Mouse (Mus musculus) lung, postnatal 36 days (tissue): ENCODE data around the gene Megf11.

Experiments used
- DNase-seq: peaks from one replicate; pipeline ENCODE4 v3.0.0; 2022; ENCODE audit warnings: mixed read lengths

The Megf11 gene

GRCm38 (mm10) chr9:64385511-64386465, at the start of gene Megf11:
Megf11 (plus strand) TSS chr9:64385626.
- DNase-seq = peak; percentile 3

- no peak for DNase-seq
These were observed 49.6 kb upstream of the Megf11 start for GRCm38 (mm10) chr9:64335825-64336224.

GRCm38 (mm10) chr9:64339361-64339760, 46.1 kb upstream of the Megf11 start:
- DNase-seq = no peak

- DNase-seq = peak; percentile 71
These were observed 44.8 kb upstream of the Megf11 start for GRCm38 (mm10) chr9:64340351-64341253.

GRCm38 (mm10) chr9:64341254-64341566, 44.2 kb upstream of the Megf11 start, which contains the start of gene Dis3l:
Dis3l (minus strand) TSS chr9:64341288.
- DNase-seq = no peak

GRCm38 (mm10) chr9:64341671-64342070, 43.8 kb upstream of the Megf11 start:
- peak; percentile 4 for DNase-seq

GRCm38 (mm10) chr9:64343656-64344055, 41.8 kb upstream of the Megf11 start:
- no peak for DNase-seq

GRCm38 (mm10) chr9:64345931-64346330, 39.5 kb upstream of the Megf11 start:
- DNase-seq = no peak

- no peak for DNase-seq
These were observed 38.0 kb upstream of the Megf11 start for GRCm38 (mm10) chr9:64347377-64347776.

GRCm38 (mm10) chr9:64349490-64349889, 35.9 kb upstream of the Megf11 start:
- no peak for DNase-seq

- DNase-seq = peak; percentile 30
These were observed 34.2 kb upstream of the Megf11 start for GRCm38 (mm10) chr9:64351191-64351590.

GRCm38 (mm10) chr9:64355627-64356026, 29.8 kb upstream of the Megf11 start:
- no peak for DNase-seq

GRCm38 (mm10) chr9:64361231-64361950, 24.0 kb upstream of the Megf11 start:
- DNase-seq = no peak

- no peak for DNase-seq
These were observed 15.6 kb upstream of the Megf11 start for GRCm38 (mm10) chr9:64369871-64370270.

- no peak for DNase-seq
These were observed 14.1 kb upstream of the Megf11 start for GRCm38 (mm10) chr9:64371305-64371819.

GRCm38 (mm10) chr9:64376380-64376779, 9.0 kb upstream of the Megf11 start:
- DNase-seq = no peak

- peak; percentile 19 for DNase-seq
These were observed 2.2 kb upstream of the Megf11 start for GRCm38 (mm10) chr9:64383021-64383788.

GRCm38 (mm10) chr9:64386466-64387211, 1.2 kb downstream of the Megf11 start:
- DNase-seq = no peak

- DNase-seq = no peak
These were observed 4.3 kb downstream of the Megf11 start for GRCm38 (mm10) chr9:64389576-64390292.

- peak; percentile 91 for DNase-seq
These were observed 8.6 kb downstream of the Megf11 start for GRCm38 (mm10) chr9:64393914-64394596.
